Mouse (Mus musculus) heart, postnatal 36 days (tissue): ENCODE measurements at regions not wholly inside any gene's neighbourhood (a gene's known extent, or its start where the extent isn't known, plus 50 kb on each side); places are given as distances from the start of the nearest gene placed in this dataset.
A peak's percentile ranks its signal among the peaks of the same experiment; 100 is the strongest.
"Not testable (repeated sequence)": the region's sequence is repeated elsewhere in the genome, so short reads cannot be mapped to it uniquely, and the experiment has no call there.

Source experiments
- DNase-seq, 2 experiments: peaks; one replicate each; pipeline ENCODE4 v3.0.0; 2021 to 2022
- intact Hi-C: fragments of 180-260 bp; cut with DNase I; formaldehyde crosslinking; loops from one replicate; pipeline ENCODE4 v1.15.1; 2025

- intact Hi-C loops: no loop called here
These were observed 147.9 kb upstream of the Krtap11-1 start for GRCm38 (mm10) chr16:89718921-89719320.

GRCm38 (mm10) chr16:89715716-89716115 lies 144.7 kb upstream of the Krtap11-1 start:
- intact Hi-C loops: not testable (repeated sequence)

More at GRCm38 (mm10) chr16:89718921-89719320, 147.9 kb upstream of the Krtap11-1 start:
- DNase-seq: no peak

GRCm38 (mm10) chr16:89704316-89704715 lies 133.3 kb upstream of the Krtap11-1 start:
- DNase-seq: no peak
- intact Hi-C loops: no loop called here

More at GRCm38 (mm10) chr16:89715716-89716115, 144.7 kb upstream of the Krtap11-1 start:
- DNase-seq: not testable (repeated sequence)

- intact Hi-C loops: no loop called here
These were observed 132.2 kb upstream of the Krtap11-1 start for GRCm38 (mm10) chr16:89703158-89703557.

GRCm38 (mm10) chr16:89702406-89702805 lies 131.4 kb upstream of the Krtap11-1 start:
- DNase-seq: no peak
- intact Hi-C loops: no loop called here

More at GRCm38 (mm10) chr16:89703158-89703557, 132.2 kb upstream of the Krtap11-1 start:
- DNase-seq: no peak

GRCm38 (mm10) chr16:89701741-89702140 lies 130.8 kb upstream of the Krtap11-1 start:
- intact Hi-C loops: no loop called here
- DNase-seq: no peak

GRCm38 (mm10) chr16:89699710-89700109 lies 128.7 kb upstream of the Krtap11-1 start:
- no peak for DNase-seq
- intact Hi-C loops: no loop called here

GRCm38 (mm10) chr16:89695833-89696232 lies 124.8 kb upstream of the Krtap11-1 start:
- intact Hi-C loops: no loop called here
- peak in 1 of 2 experiments; percentile 11 for DNase-seq

GRCm38 (mm10) chr16:89695406-89695805 lies 124.4 kb upstream of the Krtap11-1 start:
- DNase-seq: no peak
- intact Hi-C loops: no loop called here

GRCm38 (mm10) chr16:89693321-89693720 lies 122.3 kb upstream of the Krtap11-1 start:
- no peak for DNase-seq
- intact Hi-C loops: no loop called here

- no peak for DNase-seq
- intact Hi-C loops: no loop called here
These were observed 108.5 kb upstream of the Krtap11-1 start for GRCm38 (mm10) chr16:89679438-89679837.

- intact Hi-C loops: no loop called here
- DNase-seq: no peak
These were observed 107.5 kb upstream of the Krtap11-1 start for GRCm38 (mm10) chr16:89678446-89679015.

GRCm38 (mm10) chr16:89675009-89675785 lies 104.2 kb upstream of the Krtap11-1 start:
- DNase-seq: no peak
- intact Hi-C loops: no loop called here

- intact Hi-C loops: no loop called here
- no peak for DNase-seq
These were observed 103.3 kb upstream of the Krtap11-1 start for GRCm38 (mm10) chr16:89674159-89674902.

GRCm38 (mm10) chr16:89671188-89671726 lies 100.3 kb upstream of the Krtap11-1 start:
- DNase-seq: no peak
- intact Hi-C loops: no loop called here

GRCm38 (mm10) chr16:89660071-89660470 lies 89.1 kb upstream of the Krtap11-1 start:
- DNase-seq: no peak
- intact Hi-C loops: no loop called here

- no peak for DNase-seq
- intact Hi-C loops: no loop called here
These were observed 85.1 kb upstream of the Krtap11-1 start for GRCm38 (mm10) chr16:89656036-89656435.

- intact Hi-C loops: no loop called here
- DNase-seq: no peak
These were observed 77.7 kb upstream of the Krtap11-1 start for GRCm38 (mm10) chr16:89648651-89649050.

GRCm38 (mm10) chr16:89633917-89634601 lies 63.1 kb upstream of the Krtap11-1 start:
- intact Hi-C loops: no loop called here
- DNase-seq: no peak

- intact Hi-C loops: no loop called here
- no peak for DNase-seq
These were observed 61.2 kb upstream of the Krtap11-1 start for GRCm38 (mm10) chr16:89632114-89632622.
